Mouse (Mus musculus) brain, embryonic 14.5 days (tissue): ENCODE data around the gene Kirrel3. TPM values are rescaled to one million over a fixed set of nuclear protein-coding genes. Genes with fewer than 3 reads are reported as not detected.

Experiments used
- DNase-seq: peaks from one replicate; pipeline ENCODE4 v3.0.0-alpha.2; 2011; ENCODE audit warnings: low read depth
- CTCF ChIP-seq: fragments of 200-500 bp; IDR thresholded peaks from 2 replicates; pipeline ENCODE4 v1.5.1; 2012; ENCODE audit warnings: inconsistent platforms, mild to moderate bottlenecking, moderate library complexity, borderline replicate concordance; ENCODE audit not compliant: insufficient read depth, insufficient read length; ENCODE audit errors: extremely low read depth
- POLR2A ChIP-seq: fragments of 200-500 bp; IDR thresholded peaks from 2 replicates; pipeline ENCODE4 v1.6.1; 2012; ENCODE audit warnings: mild to moderate bottlenecking, inconsistent platforms, borderline replicate concordance; ENCODE audit not compliant: poor library complexity, insufficient read depth, insufficient read length, severe bottlenecking; ENCODE audit errors: extremely low read depth
- polyA plus RNA-seq: library from polyadenylated mRNA; depleted of rRNA; stranded (reverse); fragments of >200 nt; gene quantifications from 2 replicates; pipeline ENCODE4 v1.2.3, GENCODE M21; 2012

The Kirrel3 gene
- polyA plus RNA-seq, 1 experiment, result 33.3 TPM

DNA sequence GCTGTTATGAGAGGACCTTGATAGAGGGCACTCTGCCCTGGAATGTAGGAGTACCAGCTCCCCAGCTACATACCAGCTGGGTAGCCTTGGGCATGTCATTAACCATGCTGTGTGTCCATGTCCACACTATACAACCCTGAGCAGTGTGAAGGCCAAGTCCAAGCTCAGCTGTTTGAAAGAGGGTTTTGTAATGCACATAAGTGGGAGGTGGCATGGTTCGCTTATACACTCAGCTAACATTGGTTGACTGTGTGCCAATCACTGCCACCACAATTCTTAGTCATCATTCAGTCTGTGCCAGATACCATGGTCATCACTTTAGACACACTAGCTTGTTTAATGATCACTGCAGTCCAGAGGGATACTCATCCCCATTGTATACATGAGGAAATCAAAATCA is 436.2 kb downstream of the Kirrel3 start:
- TF ChIP-seq POLR2A, result no peak
- TF ChIP-seq CTCF, result no peak
- peak; percentile 51 for DNase-seq

GRCm38 (mm10) chr9:34922716-34923115 is 437.0 kb downstream of the Kirrel3 start:
- TF ChIP-seq POLR2A, result no peak
- TF ChIP-seq CTCF, result no peak
- no peak for DNase-seq

GRCm38 (mm10) chr9:34923134-34923931 is 437.6 kb downstream of the Kirrel3 start:
- peak; percentile 90 for DNase-seq
- no peak for TF ChIP-seq CTCF
- TF ChIP-seq POLR2A, result no peak

DNA sequence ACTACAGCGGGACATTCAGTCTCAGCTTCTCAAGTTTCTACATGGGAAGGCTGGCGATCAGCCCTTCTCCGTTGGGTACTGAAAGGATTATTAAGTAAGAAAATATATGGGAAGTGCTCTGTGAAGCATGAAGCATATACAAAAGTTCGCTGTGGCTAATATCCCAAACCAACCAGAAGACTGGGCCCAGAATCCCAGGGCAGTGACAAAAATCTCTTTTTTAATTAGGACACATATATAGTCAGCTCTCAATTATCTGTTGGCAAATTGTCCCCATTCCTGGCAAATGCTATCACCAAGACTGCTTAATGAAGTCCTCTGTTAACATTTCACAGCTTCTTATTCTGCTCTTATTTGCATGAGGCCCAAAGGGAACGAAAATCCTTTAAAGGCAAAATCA is 439.9 kb downstream of the Kirrel3 start:
- no peak for TF ChIP-seq CTCF
- no peak for TF ChIP-seq POLR2A
- peak; percentile 88 for DNase-seq

DNA sequence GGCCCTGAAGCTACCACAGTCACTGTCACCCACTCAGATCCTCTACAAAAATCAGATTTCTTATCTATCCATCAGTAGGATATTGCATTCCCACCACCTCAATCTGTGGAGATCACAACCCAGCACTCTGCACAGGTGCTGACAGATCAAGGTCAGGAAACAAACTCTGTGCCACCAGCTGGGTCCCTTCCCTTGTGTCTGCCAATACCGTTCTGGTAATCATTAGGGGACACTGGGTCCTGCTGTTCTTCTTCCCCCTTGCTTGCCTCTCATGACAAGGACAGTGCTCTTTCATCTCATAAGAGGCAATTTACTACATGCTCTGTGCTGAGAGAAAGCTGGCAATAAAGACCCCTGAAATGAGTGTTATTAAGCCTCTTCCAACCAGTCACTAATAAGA is 444.7 kb downstream of the Kirrel3 start:
- TF ChIP-seq CTCF (no peak), POLR2A (no peak)

DNA sequence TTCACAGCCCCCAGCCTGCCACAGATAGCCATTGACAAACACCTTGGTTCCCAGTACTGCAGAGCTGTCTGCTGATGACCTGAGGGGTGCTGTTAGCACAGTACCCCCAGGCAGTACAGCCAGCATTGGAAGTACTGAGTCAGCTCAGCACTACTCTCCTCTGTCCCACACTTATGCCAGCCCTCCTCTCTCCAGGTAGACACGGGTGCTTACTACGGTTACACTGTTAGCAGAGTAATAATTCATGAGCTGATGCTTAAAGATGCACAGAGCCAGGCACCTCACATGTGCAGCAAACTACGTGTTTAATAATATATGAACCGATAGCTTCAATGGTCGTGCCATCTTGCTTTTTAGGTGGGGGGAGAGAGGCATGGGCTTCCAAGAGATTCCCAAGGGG is 452.4 kb downstream of the Kirrel3 start:
- TF ChIP-seq CTCF (no peak), POLR2A (no peak)
- DNase-seq, result no peak

More for the DNA sequence above, 444.7 kb downstream of the Kirrel3 start:
- DNase-seq, result no peak

GRCm38 (mm10) chr9:34939621-34940020 is 453.9 kb downstream of the Kirrel3 start:
- DNase-seq, result peak; percentile 54
- no peak for TF ChIP-seq POLR2A
- TF ChIP-seq CTCF, result no peak

GRCm38 (mm10) chr9:34942122-34942831 is 456.6 kb downstream of the Kirrel3 start:
- no peak for DNase-seq
- TF ChIP-seq CTCF (no peak), POLR2A (no peak)

- DNase-seq, result no peak
- no peak for TF ChIP-seq CTCF
- no peak for TF ChIP-seq POLR2A
Measured at GRCm38 (mm10) chr9:34942996-34943395, 457.3 kb downstream of the Kirrel3 start.

DNA sequence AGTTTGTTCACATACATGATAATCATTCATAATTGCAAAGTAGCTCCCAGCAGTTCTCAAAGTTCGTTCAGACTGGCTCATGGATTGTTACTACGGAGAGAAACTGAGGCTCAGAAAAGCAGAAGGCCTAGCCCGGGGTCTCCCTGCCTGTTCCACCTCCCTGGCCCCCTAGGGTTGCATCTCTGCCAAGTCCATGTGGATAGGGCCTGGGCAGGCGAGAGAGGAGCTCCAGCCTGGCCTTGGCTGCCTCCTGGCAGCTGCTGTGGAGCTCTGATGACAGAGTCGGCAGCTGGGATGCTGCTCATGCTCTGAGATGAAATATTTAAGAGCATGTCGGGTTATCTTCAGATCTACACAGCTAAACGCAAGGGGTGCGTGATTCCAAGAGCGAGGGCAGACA is 459.6 kb downstream of the Kirrel3 start:
- TF ChIP-seq POLR2A (no peak), CTCF (no peak)
- no peak for DNase-seq

GRCm38 (mm10) chr9:34947258-34947657 is 461.6 kb downstream of the Kirrel3 start:
- TF ChIP-seq CTCF, result no peak
- no peak for TF ChIP-seq POLR2A
- peak; percentile 77 for DNase-seq
